Mouse (Mus musculus): ENCODE measurements around the gene Olfr656. TPM values are rescaled to one million over a fixed set of nuclear protein-coding genes. Genes with fewer than 3 reads are reported as not detected.
A peak's percentile ranks its signal among the peaks of the same experiment; 100 is the strongest.

Gene Olfr656
- total RNA-seq (2021), result not detected
- long read RNA-seq, experiment 1, result 0 reads
- long read RNA-seq, experiment 2, result 0 reads

DNA sequence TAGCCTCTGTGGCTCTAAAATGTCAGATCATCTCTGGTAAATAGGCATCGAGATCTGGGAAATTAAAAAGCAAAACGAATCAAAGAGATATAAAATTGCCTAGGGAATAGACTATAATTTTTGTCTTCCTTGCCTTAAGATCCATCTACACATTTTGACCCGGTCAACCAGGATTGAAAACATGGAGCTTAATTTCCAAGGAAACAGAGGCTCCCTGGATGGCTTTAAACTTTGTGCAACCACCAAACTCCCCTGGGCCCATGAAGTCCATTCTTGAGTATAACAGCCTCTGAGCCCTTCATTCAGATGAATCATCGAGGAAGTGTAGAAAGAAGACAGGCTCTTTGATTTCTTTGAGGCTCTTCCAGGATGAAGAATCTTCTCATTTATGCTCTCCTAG is at the start of gene Olfr656:
Olfr656 (plus strand) TSS at position 301 of the 400 bp plus-strand sequence.
- no peak within 1 kb of the TSS for H3K27ac ChIP-seq
- no peak for TF ChIP-seq CTCF (IDR thresholded peaks at IDR 0.05)
- intact Hi-C loops (cut with DNase I), result no loop called here
- no peak for DNase-seq (ENCODE audit: extremely low spot score in 1 of 2, low spot score in 2 of 2)
- H3K4me3 ChIP-seq, result no peak within 1 kb of the TSS

DNA sequence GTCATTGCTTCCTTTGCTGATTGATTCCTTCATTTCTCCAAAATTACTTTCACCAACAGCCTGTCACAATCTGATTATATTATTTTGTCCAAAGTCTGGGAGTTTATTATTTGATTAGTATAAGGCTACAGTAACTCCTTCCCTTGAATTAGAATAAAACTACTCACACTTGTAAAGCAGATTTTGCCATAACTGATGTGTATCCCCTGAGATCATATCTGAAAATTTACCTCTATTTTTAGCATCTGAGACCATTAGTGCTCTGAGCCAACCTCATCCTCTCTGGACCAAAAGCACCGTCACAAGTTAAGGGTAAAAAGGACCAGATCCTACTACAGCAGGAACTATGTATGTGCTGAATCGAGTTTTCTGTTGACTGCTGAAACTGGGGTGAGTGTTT is 36.7 kb upstream of the Olfr656 start, which contains the start of gene Olfr653:
Olfr653 (plus strand) TSS at position 301 of the 400 bp plus-strand sequence.
- intact Hi-C loops (cut with DNase I), result no loop called here
- no peak for TF ChIP-seq CTCF (IDR thresholded peaks at IDR 0.05)

DNA sequence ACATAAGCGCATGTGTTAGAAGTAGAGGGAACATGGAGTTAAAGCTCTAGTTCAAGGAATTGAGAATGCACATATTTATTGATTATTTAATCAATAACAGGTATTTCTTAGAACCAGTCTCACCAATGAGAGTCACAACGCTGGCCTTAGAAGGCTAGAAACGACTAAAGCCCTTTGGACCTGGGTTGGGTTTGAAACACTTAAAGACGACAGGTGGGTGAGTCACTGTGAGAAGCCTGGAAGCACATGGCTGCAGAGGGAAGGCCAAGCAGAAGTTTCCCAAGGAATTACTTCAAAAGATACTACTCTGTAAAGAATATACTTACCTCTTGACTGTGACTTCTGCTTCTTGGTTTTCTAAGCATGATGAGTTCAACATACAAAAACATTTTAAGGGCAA is 32.9 kb upstream of the Olfr656 start:
- H3K4me3 ChIP-seq, result no peak overlapping the region
- intact Hi-C loops (cut with DNase I), result no loop called here
- no peak for DNase-seq (ENCODE audit: extremely low spot score in 1 of 2, low spot score in 2 of 2)
- H3K27ac ChIP-seq, result no peak overlapping the region
- TF ChIP-seq CTCF (IDR thresholded peaks at IDR 0.05), result no peak

More for the DNA sequence above, 36.7 kb upstream of the Olfr656 start, which contains the start of gene Olfr653:
- no peak for DNase-seq (ENCODE audit: extremely low spot score in 1 of 2, low spot score in 2 of 2)
- Histone ChIP-seq H3K27ac (no peak within 1 kb of the TSS), H3K4me3 (no peak within 1 kb of the TSS)

DNA sequence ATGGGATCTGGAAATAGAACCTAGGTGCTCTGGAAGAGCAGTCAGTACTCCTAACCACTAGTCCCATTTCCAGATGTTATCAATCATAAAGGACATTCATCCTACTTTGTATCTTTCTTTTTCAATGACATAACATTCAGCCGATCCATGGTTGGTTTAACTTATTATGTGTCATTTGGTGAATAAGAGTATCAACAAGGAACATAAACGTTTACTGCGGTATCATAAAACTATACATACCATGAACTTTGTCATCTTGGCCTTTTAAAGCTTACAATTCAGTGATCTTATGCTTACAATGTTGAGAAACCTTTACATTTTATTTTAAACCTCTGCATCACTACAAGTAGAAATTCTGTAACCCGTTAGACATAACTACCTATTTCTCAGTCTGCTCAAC is 32.3 kb upstream of the Olfr656 start:
- intact Hi-C loops (cut with DNase I), result no loop called here
- TF ChIP-seq CTCF (IDR thresholded peaks at IDR 0.05), result no peak
- no peak for DNase-seq (ENCODE audit: extremely low spot score in 1 of 2, low spot score in 2 of 2)
- Histone ChIP-seq H3K27ac (no peak overlapping the region), H3K4me3 (no peak overlapping the region)

DNA sequence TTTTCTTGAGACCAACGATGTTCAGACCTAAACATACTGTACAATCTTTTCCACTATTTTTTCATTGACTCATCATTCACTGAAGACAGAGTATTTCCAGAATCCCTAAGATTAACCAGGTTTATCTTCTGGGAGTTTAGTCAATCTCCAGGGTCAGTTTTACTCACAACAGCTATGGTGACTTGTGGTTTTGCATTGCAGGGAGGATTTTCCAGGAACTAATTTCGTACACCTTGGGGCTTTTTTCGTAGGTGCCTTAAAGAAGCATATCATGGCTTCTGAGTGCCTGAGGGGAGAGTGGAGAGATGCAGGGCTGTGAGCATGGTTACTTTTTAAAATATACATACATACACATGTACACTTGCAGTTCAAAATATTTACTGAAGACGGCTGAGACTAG is 27.0 kb upstream of the Olfr656 start, which contains the start of gene Olfr654:
Olfr654 (plus strand) TSS at position 301 of the 400 bp plus-strand sequence.
- DNase-seq (ENCODE audit: extremely low spot score in 1 of 2, low spot score in 2 of 2), result no peak
- Histone ChIP-seq H3K4me3 (no peak within 1 kb of the TSS), H3K27ac (no peak within 1 kb of the TSS)
- intact Hi-C loops (cut with DNase I), result no loop called here
- TF ChIP-seq CTCF (IDR thresholded peaks at IDR 0.05), result no peak

DNA sequence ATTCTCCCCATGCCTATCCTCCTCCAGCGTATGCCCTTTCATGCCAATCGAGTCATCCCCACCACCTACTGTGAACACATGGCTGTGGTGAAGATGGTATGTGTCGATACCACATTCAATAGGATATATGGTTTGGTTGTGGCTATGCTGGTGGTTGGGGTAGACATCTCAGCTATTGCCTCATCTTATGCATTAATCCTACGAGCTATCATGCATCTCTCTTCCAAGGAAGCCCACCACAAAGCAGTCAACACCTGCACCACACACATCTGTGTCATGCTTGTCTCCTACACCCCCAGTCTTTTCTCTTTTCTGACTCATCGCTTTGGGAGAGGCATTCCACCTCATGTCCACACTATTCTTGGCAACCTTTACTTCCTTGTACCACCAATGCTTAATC is 25.5 kb upstream of the Olfr656 start:
- intact Hi-C loops (cut with DNase I), result no loop called here
- DNase-seq (ENCODE audit: extremely low spot score in 1 of 2, low spot score in 2 of 2), result no peak
- Histone ChIP-seq H3K27ac (no peak overlapping the region), H3K4me3 (no peak overlapping the region)
- no peak for TF ChIP-seq CTCF (IDR thresholded peaks at IDR 0.05)

DNA sequence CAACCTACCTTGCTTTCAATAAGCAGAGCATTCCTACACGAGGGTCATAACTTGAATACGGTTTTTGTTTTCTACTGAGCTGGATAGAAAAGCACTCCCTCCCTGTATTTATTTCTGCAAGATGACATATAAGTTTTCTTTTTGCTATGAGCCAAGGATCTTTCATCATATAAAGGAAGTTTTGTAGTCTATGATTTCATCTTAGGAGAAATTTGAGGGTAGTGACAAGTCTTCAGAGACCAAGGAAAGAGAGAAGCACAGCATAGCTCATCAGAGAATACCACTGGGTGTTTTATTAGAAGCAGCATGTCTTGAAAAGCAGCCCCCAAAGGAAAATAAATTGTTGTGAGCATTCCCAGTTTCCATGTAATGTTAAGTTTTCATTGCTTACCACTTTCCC is 12.1 kb upstream of the Olfr656 start, which contains the start of gene Olfr655:
Olfr655 (minus strand) TSS at position 101 of the 400 bp plus-strand sequence.
- no peak for DNase-seq (ENCODE audit: extremely low spot score in 1 of 2, low spot score in 2 of 2)
- TF ChIP-seq CTCF (IDR thresholded peaks at IDR 0.05), result no peak
- intact Hi-C loops (cut with DNase I), result no loop called here
- no peak within 1 kb of the TSS for H3K4me3 ChIP-seq
- H3K27ac ChIP-seq, result no peak within 1 kb of the TSS

DNA sequence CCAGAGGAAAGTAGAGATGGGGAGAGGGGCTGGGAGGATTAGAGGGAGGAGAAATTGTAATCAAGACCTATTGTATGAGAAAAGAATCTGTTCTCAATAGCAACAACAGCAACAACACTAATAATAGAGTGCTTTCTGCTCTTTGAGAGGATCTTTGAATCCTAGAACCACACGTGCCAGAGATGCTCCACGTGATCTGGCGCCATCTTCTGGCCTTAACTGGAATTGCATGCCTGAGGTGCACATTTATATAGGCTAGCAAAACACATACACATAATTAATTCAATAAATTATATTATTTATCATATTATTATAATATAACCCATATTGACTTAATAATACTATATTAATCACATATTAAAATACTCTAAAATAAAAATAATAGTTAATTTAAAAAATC is 10.6 kb upstream of the Olfr656 start:
- DNase-seq (ENCODE audit: extremely low spot score in 1 of 2, low spot score in 2 of 2), result no peak
- intact Hi-C loops (cut with DNase I), result no loop called here
- TF ChIP-seq CTCF (IDR thresholded peaks at IDR 0.05), result peak; percentile 43

DNA sequence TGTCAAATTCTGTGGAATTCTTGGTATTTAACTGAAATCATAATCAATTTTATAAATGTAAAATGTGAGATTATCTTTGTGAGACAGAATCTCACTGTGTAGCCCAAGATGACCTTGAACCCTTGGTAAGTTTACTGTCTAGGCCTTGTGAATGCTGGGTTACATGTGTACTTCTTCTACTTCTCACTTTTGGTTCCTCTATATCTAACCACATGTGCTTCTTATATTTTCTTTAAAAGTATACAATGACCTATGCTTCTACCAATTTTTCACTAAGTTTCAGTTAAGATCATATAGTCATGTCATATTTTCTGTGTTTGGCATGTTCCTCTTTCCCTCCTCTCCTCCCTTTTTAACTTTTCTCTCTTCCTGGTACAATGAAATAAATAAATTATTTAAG is 9.0 kb upstream of the Olfr656 start:
- Histone ChIP-seq H3K27ac (no peak overlapping the region), H3K4me3 (no peak overlapping the region)
- DNase-seq (ENCODE audit: extremely low spot score in 1 of 2, low spot score in 2 of 2), result no peak
- no peak for TF ChIP-seq CTCF (IDR thresholded peaks at IDR 0.05)
- intact Hi-C loops (cut with DNase I), result no loop called here

More for the DNA sequence above, 10.6 kb upstream of the Olfr656 start:
- no peak overlapping the region for H3K27ac ChIP-seq
- no peak overlapping the region for H3K4me3 ChIP-seq

DNA sequence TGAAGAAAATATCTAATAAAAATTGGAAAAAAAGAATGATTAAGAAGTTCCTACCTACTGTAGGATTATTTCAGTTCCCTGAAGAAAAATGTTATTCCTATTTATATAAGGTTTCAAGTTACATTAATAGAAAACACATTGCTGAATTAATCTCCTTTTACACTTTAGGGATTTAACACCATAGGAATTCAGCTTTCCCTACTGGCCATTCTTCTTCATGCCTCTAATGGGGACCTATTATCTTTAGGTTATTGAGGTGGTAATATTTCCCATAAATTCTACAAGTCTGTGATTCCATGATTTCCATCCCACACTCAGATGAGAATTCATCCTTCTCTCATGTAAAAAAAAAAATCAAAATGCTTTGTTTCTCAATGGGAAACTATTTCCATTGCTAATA is 10.7 kb downstream of the Olfr656 start, which contains the start of gene Olfr657:
Olfr657 (plus strand) TSS at position 301 of the 400 bp plus-strand sequence.
- DNase-seq (ENCODE audit: extremely low spot score in 1 of 2, low spot score in 2 of 2), result no peak
- intact Hi-C loops (cut with DNase I), result no loop called here
- Histone ChIP-seq H3K27ac (no peak within 1 kb of the TSS), H3K4me3 (no peak within 1 kb of the TSS)
- TF ChIP-seq CTCF (IDR thresholded peaks at IDR 0.05), result no peak

DNA sequence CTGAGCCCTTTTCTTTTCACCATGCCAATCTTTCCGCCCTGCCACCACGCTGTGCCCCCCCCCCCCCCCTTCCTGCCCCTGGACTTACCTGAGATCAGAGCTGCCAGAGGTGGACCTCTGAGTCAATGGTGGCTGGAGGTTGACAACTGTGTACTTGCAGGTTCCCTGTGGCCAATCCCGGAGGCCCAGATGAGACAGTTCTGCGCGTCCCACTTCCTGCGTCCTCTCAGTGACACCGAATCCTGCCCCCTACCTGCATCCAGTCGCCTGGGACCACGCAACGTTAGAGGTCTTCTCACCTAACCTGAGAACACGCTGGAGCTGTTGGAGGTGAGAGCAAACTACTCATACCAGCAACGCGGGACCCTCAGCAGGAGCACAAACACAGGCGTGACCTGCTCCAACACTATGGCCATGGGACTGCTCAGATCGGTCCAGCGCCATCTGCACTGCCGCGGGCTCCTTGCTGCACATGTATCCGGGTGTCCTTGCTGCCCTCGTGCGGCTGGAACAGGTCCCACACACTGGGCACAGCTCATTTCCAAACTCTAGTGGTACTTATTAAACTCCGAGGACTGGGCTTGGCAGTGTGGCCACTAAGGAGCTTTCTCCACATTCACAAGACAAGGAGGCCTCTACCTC is 33.2 kb downstream of the Olfr656 start, which contains the start of gene Olfr658:
Olfr658 (minus strand) TSS at position 465 of the 642 bp plus-strand sequence.
- peak; percentile 10 to 20 for DNase-seq (ENCODE audit: extremely low spot score in 1 of 2, low spot score in 2 of 2)
- intact Hi-C loops (cut with DNase I), result no loop called here
- H3K4me3 ChIP-seq, result no peak within 1 kb of the TSS
- no peak within 1 kb of the TSS for H3K27ac ChIP-seq
- TF ChIP-seq CTCF (IDR thresholded peaks at IDR 0.05), result peak; percentile 43

DNA sequence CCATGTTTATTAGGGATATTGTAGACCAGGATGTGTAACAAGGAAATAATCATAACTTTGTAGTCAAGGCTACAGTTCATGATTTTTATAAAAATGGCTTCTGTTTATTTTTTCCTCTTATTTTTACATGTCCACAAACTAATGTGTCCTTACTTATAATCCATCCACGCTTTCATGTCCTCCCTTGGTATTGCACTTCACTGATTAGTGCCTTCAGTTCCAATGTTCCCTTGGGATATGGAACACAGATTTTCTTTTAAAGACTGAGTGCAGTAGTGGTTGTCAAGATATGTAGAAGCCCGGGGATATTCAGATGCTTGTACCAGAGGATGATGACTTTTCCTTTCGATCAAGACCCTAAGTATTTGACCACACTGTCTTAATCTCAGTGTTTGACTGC is 52.7 kb downstream of the Olfr656 start, which contains the start of gene Olfr659:
Olfr659 (plus strand) TSS at position 301 of the 400 bp plus-strand sequence.
- intact Hi-C loops (cut with DNase I), result no loop called here
- no peak for DNase-seq (ENCODE audit: extremely low spot score in 1 of 2, low spot score in 2 of 2)
- TF ChIP-seq CTCF (IDR thresholded peaks at IDR 0.05), result no peak

More for the DNA sequence above, 52.7 kb downstream of the Olfr656 start, which contains the start of gene Olfr659:
- H3K27ac ChIP-seq, result no peak within 1 kb of the TSS
- no peak within 1 kb of the TSS for H3K4me3 ChIP-seq

Other genes starting within 250 kb of the Olfr656 start
- not detected for gene Trim30b, start 244.1 kb upstream of the Olfr656 start, total RNA-seq (2021)
- gene Trim30c, start 213.1 kb upstream of the Olfr656 start, total RNA-seq (2021), result under 1 TPM in 1 of 2 experiments, not detected in 1; 0.19 TPM
- gene Trim30a, start 148.8 kb upstream of the Olfr656 start, total RNA-seq (2021), result under 1 TPM; 0.66 to 0.98 TPM
- under 1 TPM; 0.36 to 0.40 TPM for gene Trim30d, start 106.1 kb upstream of the Olfr656 start, total RNA-seq (2021)
- not detected for gene Olfr651, start 63.8 kb upstream of the Olfr656 start, total RNA-seq (2021)
- not detected for gene Olfr652, start 53.1 kb upstream of the Olfr656 start, total RNA-seq (2021)
- gene Olfr653, start 36.6 kb upstream of the Olfr656 start, total RNA-seq (2021), result not detected
- not detected for gene Olfr654, start 26.9 kb upstream of the Olfr656 start, total RNA-seq (2021)
- gene Olfr655, start 12.2 kb upstream of the Olfr656 start, total RNA-seq (2021), result not detected
- gene Olfr657, start 10.8 kb downstream of the Olfr656 start, total RNA-seq (2021), result not detected
- gene Olfr658, start 33.4 kb downstream of the Olfr656 start, total RNA-seq (2021), result not detected
- not detected for gene Olfr659, start 52.8 kb downstream of the Olfr656 start, total RNA-seq (2021)
- not detected for gene Olfr661, start 72.5 kb downstream of the Olfr656 start, total RNA-seq (2021)
- not detected for gene Usp17le, start 163.5 kb downstream of the Olfr656 start, total RNA-seq (2021)
- not detected for gene Usp17lb, start 228.6 kb downstream of the Olfr656 start, total RNA-seq (2021)
- gene Usp17la, start 243.1 kb downstream of the Olfr656 start, total RNA-seq (2021), result not detected